Mouse (Mus musculus) layer of hippocampus, postnatal 10 days (tissue): Measurements from ENCODE around the gene Polk. TPM values are rescaled to one million over a fixed set of nuclear protein-coding genes. Genes with fewer than 3 reads are reported as not detected.

Experiments used
- total RNA-seq, 2 experiments: library from RNA; stranded (reverse); gene quantifications; 2 replicates each; pipeline ENCODE4 v1.2.3; 2021

The Polk gene
- total RNA-seq, 2 experiments from 2014 or later = 9.8 to 10.2 TPM

Other genes with a start within 250 kb of the Polk start
- gene Poc5, start 154.3 kb downstream of the Polk start, total RNA-seq = 10 to 100 TPM; 31.5 to 36.7 TPM
- gene Ankdd1b, start 71.4 kb downstream of the Polk start, total RNA-seq = under 1 TPM in 1 of 2 experiments, not detected in 1; 0.18 TPM
- not detected for gene Gm17622, start 51.8 kb downstream of the Polk start, total RNA-seq
- 10 to 100 TPM; 59.4 to 60.0 TPM for gene Col4a3bp, start within 50 bp of the Polk start, total RNA-seq
- gene Hmgcr, start 128.4 kb upstream of the Polk start, total RNA-seq = 100 to 1,000 TPM; 268 to 334 TPM
- gene Ankrd31, start 205.7 kb upstream of the Polk start, total RNA-seq = under 1 TPM; 0.18 to 0.66 TPM